Mouse (Mus musculus) neural tube, embryonic 15.5 days (tissue): ENCODE data around the gene Sys1. TPM values are rescaled to one million over a fixed set of nuclear protein-coding genes. Genes with fewer than 3 reads are reported as not detected.

ENCODE experiments used
- ATAC-seq: fragments of 200-750 bp; cut with Nextera tagmentation; 2 replicates; pipeline ENCODE4 v1.8.0; 2017; ENCODE audit warnings: mild to moderate bottlenecking, moderate TSS enrichment, moderate library complexity; ENCODE audit not compliant: low FRiP score
- H3K27ac ChIP-seq: fragments of 300-500 bp; sonication (generic); replicated peaks from 2 replicates; pipeline ENCODE4 v1.5.1; 2015; ENCODE audit warnings: mild to moderate bottlenecking, inconsistent platforms
- H3K27me3 ChIP-seq: fragments of 300-500 bp; sonication (generic); replicated peaks from 2 replicates; pipeline ENCODE4 v1.6.1; 2015; ENCODE audit warnings: inconsistent platforms
- H3K36me3 ChIP-seq: fragments of 300-500 bp; sonication (generic); 2 replicates; pipeline ENCODE4 v1.6.1; 2015; ENCODE audit warnings: inconsistent platforms
- H3K4me1 ChIP-seq: fragments of 300-500 bp; sonication (generic); 2 replicates; pipeline ENCODE4 v1.6.1; 2015; ENCODE audit warnings: inconsistent platforms
- H3K4me2 ChIP-seq: fragments of 300-500 bp; sonication (generic); 2 replicates; pipeline ENCODE4 v1.6.1; 2015; ENCODE audit warnings: inconsistent platforms, mild to moderate bottlenecking, moderate library complexity
- H3K4me3 ChIP-seq: fragments of 300-500 bp; sonication (generic); replicated peaks from 2 replicates; pipeline ENCODE4 v1.5.1; 2015; ENCODE audit warnings: mild to moderate bottlenecking, inconsistent platforms
- H3K9ac ChIP-seq: fragments of 300-500 bp; sonication (generic); replicated peaks from 2 replicates; pipeline ENCODE4 v1.6.1; 2015; ENCODE audit warnings: mild to moderate bottlenecking, inconsistent platforms
- H3K9me3 ChIP-seq: fragments of 300-500 bp; sonication (generic); replicated peaks from 2 replicates; pipeline ENCODE4 v1.6.1; 2016; ENCODE audit warnings: inconsistent platforms
- WGBS: fragments of 180-500 bp; shearing (Covaris S2); methylation state at CpG from one replicate; pipeline ENCODE4 v1.1.7; 2015; ENCODE audit warnings: mixed read lengths; 5-methylcytosine and 5-hydroxymethylcytosine counted together
- polyA plus RNA-seq: library from polyadenylated mRNA; unstranded; fragments of >200 nt; fragmentation: Nextera tagmentation; extraction: Ambion mirVana; gene quantifications from 2 replicates; pipeline ENCODE4 v1.2.1, GENCODE M21; 2015

Sys1 gene
- 86.8 and 92.7 TPM in 2 replicates for polyA plus RNA-seq

GRCm38 (mm10) chr2:164456864-164457300, at the start of gene Sys1:
Sys1 (plus strand) TSS chr2:164456964.
- Histone ChIP-seq H3K4me3 (peak within 1 kb of the TSS; percentile 2; the same call in 1 of the 2 replicates), H3K27me3 (no peaks in the 10 kb centered on the region), H3K4me2 (peak within 1 kb of the TSS; percentile 37), H3K9ac (peak within 1 kb of the TSS; percentile 2; the same call in 1 of the 2 replicates), H3K36me3 (no peaks in the 10 kb centered on the region), H3K4me1 (peaks cover 11% of the 10 kb centered on the region), H3K27ac (no peak within 1 kb of the TSS), H3K9me3 (no peaks in the 10 kb centered on the region)
- WGBS: 0% methylated on average over 7 of the region's 7 CpGs
- no peak for ATAC-seq

GRCm38 (mm10) chr2:164407708-164408107, 49.1 kb upstream of the Sys1 start:
- Histone ChIP-seq H3K9ac (no peak overlapping the region), H3K4me2 (no peak overlapping the region), H3K4me3 (no peak overlapping the region), H3K4me1 (peaks cover 23% of the 10 kb centered on the region), H3K36me3 (no peaks in the 10 kb centered on the region), H3K9me3 (no peaks in the 10 kb centered on the region), H3K27ac (no peak overlapping the region), H3K27me3 (peaks cover 79% of the 10 kb centered on the region)
- ATAC-seq: no peak
- 2% methylated on average over 22 of the region's 22 CpGs for whole genome bisulfite sequencing

- peak overlapping the region; percentile 49 for H3K4me2 ChIP-seq
- peaks cover 26% of the 10 kb centered on the region for H3K27me3 ChIP-seq
- peak overlapping the region; percentile 23 for H3K4me3 ChIP-seq
- peaks cover 3% of the 10 kb centered on the region; the same call in 1 of the 2 replicates for H3K4me1 ChIP-seq
- no peak overlapping the region for H3K9ac ChIP-seq
- WGBS: 26% methylated on average over 28 of the region's 28 CpGs
- ATAC-seq: no peak
- H3K9me3 ChIP-seq: no peaks in the 10 kb centered on the region
- H3K36me3 ChIP-seq: no peaks in the 10 kb centered on the region
- no peak overlapping the region for H3K27ac ChIP-seq
Observed at GRCm38 (mm10) chr2:164414167-164414566, 42.6 kb upstream of the Sys1 start.

- Histone ChIP-seq H3K9me3 (no peaks in the 10 kb centered on the region), H3K9ac (no peak overlapping the region), H3K4me1 (peaks cover 3% of the 10 kb centered on the region; the same call in 1 of the 2 replicates), H3K27ac (no peak overlapping the region), H3K4me2 (peak overlapping the region; percentile 49), H3K4me3 (peak overlapping the region; percentile 23), H3K27me3 (peaks cover 21% of the 10 kb centered on the region), H3K36me3 (no peaks in the 10 kb centered on the region)
- no peak for ATAC-seq
- WGBS: 70% methylated on average over 10 of the region's 10 CpGs
Observed at GRCm38 (mm10) chr2:164414581-164414980, 42.2 kb upstream of the Sys1 start.

- Histone ChIP-seq H3K4me1 (peaks cover 3% of the 10 kb centered on the region; the same call in 1 of the 2 replicates), H3K4me3 (no peak overlapping the region), H3K4me2 (no peak overlapping the region), H3K27ac (no peak overlapping the region), H3K9me3 (no peaks in the 10 kb centered on the region), H3K9ac (no peak overlapping the region), H3K27me3 (peaks cover 10% of the 10 kb centered on the region; the same call in 1 of the 2 replicates), H3K36me3 (no peaks in the 10 kb centered on the region)
- WGBS: 3% methylated on average over 2 of the region's 2 CpGs
- no peak for ATAC-seq
Observed at GRCm38 (mm10) chr2:164417198-164417597, 39.6 kb upstream of the Sys1 start.

- Histone ChIP-seq H3K27me3 (peaks cover 10% of the 10 kb centered on the region; the same call in 1 of the 2 replicates), H3K27ac (no peak overlapping the region), H3K9me3 (no peaks in the 10 kb centered on the region), H3K4me2 (no peak overlapping the region), H3K4me3 (no peak overlapping the region), H3K36me3 (no peaks in the 10 kb centered on the region), H3K9ac (no peak overlapping the region), H3K4me1 (peaks cover 3% of the 10 kb centered on the region; the same call in 1 of the 2 replicates)
- WGBS: 35% methylated on average over 3 of the region's 3 CpGs
- ATAC-seq: no peak
Observed at GRCm38 (mm10) chr2:164418308-164418875, 38.4 kb upstream of the Sys1 start.

GRCm38 (mm10) chr2:164419489-164419888, 37.3 kb upstream of the Sys1 start:
- Histone ChIP-seq H3K27ac (no peak overlapping the region), H3K36me3 (no peaks in the 10 kb centered on the region), H3K9ac (no peak overlapping the region), H3K4me3 (no peak overlapping the region), H3K4me2 (no peak overlapping the region), H3K27me3 (peaks cover under 1% of the 10 kb centered on the region; the same call in 1 of the 2 replicates), H3K4me1 (no peaks in the 10 kb centered on the region), H3K9me3 (no peaks in the 10 kb centered on the region)
- WGBS: 2% methylated on average over 3 of the region's 3 CpGs
- no peak for ATAC-seq

- 88% methylated on average over 7 of the region's 7 CpGs for WGBS
- H3K36me3 ChIP-seq: no peaks in the 10 kb centered on the region
- H3K9ac ChIP-seq: no peak overlapping the region
- no peak overlapping the region for H3K4me3 ChIP-seq
- no peaks in the 10 kb centered on the region for H3K4me1 ChIP-seq
- no peaks in the 10 kb centered on the region for H3K27me3 ChIP-seq
- no peak for ATAC-seq
- no peak overlapping the region for H3K27ac ChIP-seq
- H3K9me3 ChIP-seq: no peaks in the 10 kb centered on the region
- no peak overlapping the region for H3K4me2 ChIP-seq
Observed at GRCm38 (mm10) chr2:164421306-164421705, 35.5 kb upstream of the Sys1 start.

GRCm38 (mm10) chr2:164421979-164422378, 34.8 kb upstream of the Sys1 start:
- no peak overlapping the region for H3K4me2 ChIP-seq
- H3K27ac ChIP-seq: no peak overlapping the region
- WGBS: 94% methylated on average over 8 of the region's 8 CpGs

GRCm38 (mm10) chr2:164422675-164423393, 33.9 kb upstream of the Sys1 start:
- no peak overlapping the region for H3K4me2 ChIP-seq
- no peaks in the 10 kb centered on the region for H3K9me3 ChIP-seq
- H3K9ac ChIP-seq: no peak overlapping the region
- no peak for ATAC-seq
- WGBS: 91% methylated on average over 15 of the region's 15 CpGs
- no peak overlapping the region for H3K4me3 ChIP-seq
- no peak overlapping the region for H3K27ac ChIP-seq
- H3K4me1 ChIP-seq: no peaks in the 10 kb centered on the region
- no peaks in the 10 kb centered on the region for H3K27me3 ChIP-seq
- no peaks in the 10 kb centered on the region for H3K36me3 ChIP-seq

More at GRCm38 (mm10) chr2:164421979-164422378, 34.8 kb upstream of the Sys1 start:
- Histone ChIP-seq H3K4me1 (no peaks in the 10 kb centered on the region), H3K36me3 (no peaks in the 10 kb centered on the region), H3K4me3 (no peak overlapping the region), H3K9me3 (no peaks in the 10 kb centered on the region), H3K27me3 (no peaks in the 10 kb centered on the region), H3K9ac (no peak overlapping the region)
- ATAC-seq: no peak

GRCm38 (mm10) chr2:164423464-164423863, 33.3 kb upstream of the Sys1 start:
- Histone ChIP-seq H3K27me3 (no peaks in the 10 kb centered on the region), H3K4me3 (no peak overlapping the region), H3K4me1 (no peaks in the 10 kb centered on the region), H3K9me3 (no peaks in the 10 kb centered on the region), H3K9ac (no peak overlapping the region), H3K27ac (no peak overlapping the region), H3K36me3 (no peaks in the 10 kb centered on the region), H3K4me2 (no peak overlapping the region)
- 88% methylated on average over 11 of the region's 11 CpGs for WGBS
- ATAC-seq: no peak

GRCm38 (mm10) chr2:164424406-164424805, 32.4 kb upstream of the Sys1 start:
- H3K9ac ChIP-seq: no peak overlapping the region
- no peaks in the 10 kb centered on the region for H3K27me3 ChIP-seq
- no peak for ATAC-seq
- H3K4me3 ChIP-seq: no peak overlapping the region
- no peak overlapping the region for H3K27ac ChIP-seq
- H3K4me1 ChIP-seq: no peaks in the 10 kb centered on the region
- 86% methylated on average over 8 of the region's 8 CpGs for WGBS
- H3K4me2 ChIP-seq: no peak overlapping the region
- H3K36me3 ChIP-seq: no peaks in the 10 kb centered on the region
- no peaks in the 10 kb centered on the region for H3K9me3 ChIP-seq
